Mouse (Mus musculus): ENCODE data around the gene Fam155a.

Gene Fam155a

GRCm38 (mm10) chr8:9494225-9494598, 276.7 kb downstream of the Fam155a start:
- DNase-seq (ENCODE audit: low read depth in 1 of 2, low spot score in 2 of 2), result no peak

GRCm38 (mm10) chr8:9493557-9494224, 277.3 kb downstream of the Fam155a start:
- no peak for DNase-seq (ENCODE audit: low read depth in 1 of 2, low spot score in 2 of 2)

GRCm38 (mm10) chr8:9482565-9482964, 288.4 kb downstream of the Fam155a start:
- no peak for DNase-seq (ENCODE audit: low read depth in 1 of 2, low spot score in 2 of 2)

GRCm38 (mm10) chr8:9471290-9471689, 299.7 kb downstream of the Fam155a start:
- DNase-seq (ENCODE audit: low read depth in 1 of 2, low spot score in 2 of 2), result no peak

- DNase-seq (ENCODE audit: low read depth in 1 of 2, low spot score in 2 of 2), result no peak
These were observed 300.8 kb downstream of the Fam155a start for GRCm38 (mm10) chr8:9470114-9470513.

- no peak for DNase-seq (ENCODE audit: low read depth in 1 of 2, low spot score in 2 of 2)
These were observed 309.9 kb downstream of the Fam155a start for GRCm38 (mm10) chr8:9461111-9461510.

- no peak for DNase-seq (ENCODE audit: low read depth in 1 of 2, low spot score in 2 of 2)
These were observed 310.3 kb downstream of the Fam155a start for GRCm38 (mm10) chr8:9460707-9461106.

GRCm38 (mm10) chr8:9458614-9459013, 312.3 kb downstream of the Fam155a start:
- no peak for DNase-seq (ENCODE audit: low read depth in 1 of 2, low spot score in 2 of 2)

GRCm38 (mm10) chr8:9455138-9455537, 315.8 kb downstream of the Fam155a start:
- no peak for DNase-seq (ENCODE audit: low read depth in 1 of 2, low spot score in 2 of 2)

GRCm38 (mm10) chr8:9453742-9454141, 317.2 kb downstream of the Fam155a start:
- no peak for DNase-seq (ENCODE audit: low read depth in 1 of 2, low spot score in 2 of 2)

- DNase-seq (ENCODE audit: low read depth in 1 of 2, low spot score in 2 of 2), result no peak
These were observed 319.4 kb downstream of the Fam155a start for GRCm38 (mm10) chr8:9451543-9451942.

- DNase-seq (ENCODE audit: low read depth in 1 of 2, low spot score in 2 of 2), result no peak
These were observed 322.3 kb downstream of the Fam155a start for GRCm38 (mm10) chr8:9448613-9449012.

- DNase-seq (ENCODE audit: low read depth in 1 of 2, low spot score in 2 of 2), result no peak
These were observed 333.1 kb downstream of the Fam155a start for GRCm38 (mm10) chr8:9437822-9438221.

- DNase-seq (ENCODE audit: low read depth in 1 of 2, low spot score in 2 of 2), result no peak
These were observed 335.5 kb downstream of the Fam155a start for GRCm38 (mm10) chr8:9435501-9435900.

- DNase-seq (ENCODE audit: low read depth in 1 of 2, low spot score in 2 of 2), result no peak
These were observed 338.2 kb downstream of the Fam155a start for GRCm38 (mm10) chr8:9432635-9433372.

- DNase-seq (ENCODE audit: low read depth in 1 of 2, low spot score in 2 of 2), result no peak
These were observed 342.1 kb downstream of the Fam155a start for GRCm38 (mm10) chr8:9428846-9429245.

- no peak for DNase-seq (ENCODE audit: low read depth in 1 of 2, low spot score in 2 of 2)
These were observed 346.9 kb downstream of the Fam155a start for GRCm38 (mm10) chr8:9424069-9424468.

GRCm38 (mm10) chr8:9423590-9423989, 347.4 kb downstream of the Fam155a start:
- DNase-seq (ENCODE audit: low read depth in 1 of 2, low spot score in 2 of 2), result no peak

- no peak for DNase-seq (ENCODE audit: low read depth in 1 of 2, low spot score in 2 of 2)
These were observed 347.8 kb downstream of the Fam155a start for GRCm38 (mm10) chr8:9423184-9423583.

- no peak for DNase-seq (ENCODE audit: low read depth in 1 of 2, low spot score in 2 of 2)
These were observed 351.8 kb downstream of the Fam155a start for GRCm38 (mm10) chr8:9418856-9419800.

- no peak for DNase-seq (ENCODE audit: low read depth in 1 of 2, low spot score in 2 of 2)
These were observed 354.8 kb downstream of the Fam155a start for GRCm38 (mm10) chr8:9416189-9416588.

- DNase-seq (ENCODE audit: low read depth in 1 of 2, low spot score in 2 of 2), result no peak
These were observed 362.5 kb downstream of the Fam155a start for GRCm38 (mm10) chr8:9408480-9408879.

Measured in monocyte, adult 2 months (primary cell).